Mouse (Mus musculus) hindlimb bud, embryonic 11.5 days (tissue): ENCODE results near the gene Notch2.

Experiments used
- DNase-seq: peaks from one replicate; pipeline ENCODE4 v3.0.0-alpha.2; 2012; ENCODE audit warnings: low read depth, low spot score; ENCODE audit errors: extremely low spot score

Notch2 gene

DNA sequence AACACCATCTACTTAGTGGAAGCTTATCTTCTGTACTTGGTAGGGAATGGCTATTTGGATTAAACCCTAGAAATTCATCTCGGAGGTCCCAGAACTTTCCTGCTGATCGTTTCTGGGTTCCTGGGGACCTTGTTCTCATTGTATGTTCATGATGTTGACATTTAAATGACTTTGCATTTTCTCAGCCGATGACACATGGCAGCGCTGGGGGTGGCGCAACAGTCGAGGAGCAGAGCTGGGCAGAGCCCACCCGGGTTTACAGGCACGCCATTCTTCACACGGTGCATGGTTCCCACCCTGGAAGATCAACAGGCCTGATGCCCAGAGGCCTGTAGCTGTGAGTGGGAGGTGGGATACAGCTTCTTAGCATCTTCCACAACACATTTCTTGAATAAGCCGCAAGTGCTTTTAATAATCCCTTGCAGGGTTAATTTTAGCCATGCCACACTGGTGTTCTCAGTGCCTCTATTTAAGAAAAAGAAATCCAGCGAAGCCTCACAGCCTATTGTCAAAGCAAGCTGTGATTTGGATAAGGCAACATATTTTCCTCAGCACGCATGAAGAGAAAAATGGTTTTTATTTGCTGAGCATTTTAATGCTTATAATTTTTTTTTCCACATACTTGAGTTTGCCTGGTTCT is 54.6 kb downstream of the Notch2 start:
- no peak for DNase-seq

DNA sequence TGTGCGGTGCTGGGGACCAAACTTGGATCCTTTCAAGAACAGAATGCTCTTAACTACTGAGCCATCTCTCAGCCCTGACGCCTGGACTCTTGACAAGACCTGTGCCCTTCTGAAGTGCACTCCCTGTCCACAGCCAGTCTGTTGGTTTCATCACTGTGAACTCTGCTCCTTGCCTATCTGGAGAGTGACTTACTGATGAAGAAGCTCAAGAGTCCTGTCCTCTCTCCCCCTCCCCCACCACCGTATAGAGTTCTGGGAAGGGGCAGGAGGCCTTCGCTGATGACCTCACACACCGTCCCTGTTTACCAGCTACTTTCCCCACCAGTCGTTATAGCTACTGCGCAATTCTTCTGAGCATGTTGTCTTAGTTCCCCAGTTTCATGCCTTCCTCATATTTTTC is 55.8 kb downstream of the Notch2 start:
- DNase-seq, result no peak

DNA sequence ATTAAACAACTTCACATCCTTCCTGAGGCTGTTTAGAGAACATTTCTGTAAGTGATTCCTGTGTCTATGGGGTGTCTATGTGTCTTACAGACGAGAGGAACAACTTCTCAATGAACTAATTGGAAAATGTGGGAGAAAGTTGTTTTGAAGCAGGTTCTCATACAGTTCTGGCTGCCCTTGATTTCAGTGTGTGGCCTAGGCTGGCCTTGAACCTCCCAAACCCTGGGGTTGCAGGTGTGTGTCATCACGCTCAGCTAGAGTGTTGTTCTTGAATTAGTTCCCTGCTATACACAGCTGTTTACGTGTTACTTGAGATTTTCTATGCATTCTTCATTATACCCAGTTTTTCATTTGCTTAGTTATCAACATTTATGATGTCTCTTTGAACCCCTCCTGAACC is 56.5 kb downstream of the Notch2 start:
- no peak for DNase-seq

DNA sequence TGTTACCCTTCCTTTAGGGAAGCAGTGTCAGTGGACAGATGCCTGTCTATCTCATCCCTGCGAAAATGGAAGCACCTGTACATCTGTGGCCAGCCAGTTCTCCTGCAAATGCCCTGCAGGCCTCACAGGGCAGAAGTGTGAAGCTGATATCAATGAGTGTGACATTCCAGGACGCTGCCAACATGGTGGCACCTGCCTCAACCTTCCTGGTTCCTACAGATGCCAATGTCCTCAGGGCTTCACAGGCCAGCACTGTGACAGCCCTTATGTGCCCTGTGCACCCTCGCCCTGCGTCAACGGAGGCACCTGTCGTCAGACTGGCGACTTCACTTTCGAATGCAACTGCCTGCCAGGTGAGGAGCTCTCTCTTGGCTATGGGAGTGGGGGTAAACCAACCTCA is 59.2 kb downstream of the Notch2 start:
- DNase-seq, result no peak

DNA sequence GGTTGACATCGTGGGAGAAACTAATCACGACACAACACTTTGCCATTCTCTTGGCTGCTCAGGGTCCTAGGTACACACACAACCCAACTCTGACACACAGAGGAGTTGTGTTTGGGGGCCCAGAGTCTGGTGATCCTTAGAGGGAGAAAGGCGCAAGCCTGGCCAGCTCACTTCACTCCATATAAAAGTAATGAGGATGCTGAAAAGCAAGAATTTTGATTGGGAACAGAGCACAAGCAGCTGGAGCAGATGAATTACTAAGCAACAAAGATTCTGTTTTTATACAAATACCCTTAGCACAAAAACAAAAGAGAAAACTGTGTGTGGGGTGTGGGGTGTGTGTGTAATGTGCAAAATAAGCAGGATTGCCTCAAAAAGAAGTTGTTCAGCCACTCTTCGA is 60.2 kb downstream of the Notch2 start:
- no peak for DNase-seq

DNA sequence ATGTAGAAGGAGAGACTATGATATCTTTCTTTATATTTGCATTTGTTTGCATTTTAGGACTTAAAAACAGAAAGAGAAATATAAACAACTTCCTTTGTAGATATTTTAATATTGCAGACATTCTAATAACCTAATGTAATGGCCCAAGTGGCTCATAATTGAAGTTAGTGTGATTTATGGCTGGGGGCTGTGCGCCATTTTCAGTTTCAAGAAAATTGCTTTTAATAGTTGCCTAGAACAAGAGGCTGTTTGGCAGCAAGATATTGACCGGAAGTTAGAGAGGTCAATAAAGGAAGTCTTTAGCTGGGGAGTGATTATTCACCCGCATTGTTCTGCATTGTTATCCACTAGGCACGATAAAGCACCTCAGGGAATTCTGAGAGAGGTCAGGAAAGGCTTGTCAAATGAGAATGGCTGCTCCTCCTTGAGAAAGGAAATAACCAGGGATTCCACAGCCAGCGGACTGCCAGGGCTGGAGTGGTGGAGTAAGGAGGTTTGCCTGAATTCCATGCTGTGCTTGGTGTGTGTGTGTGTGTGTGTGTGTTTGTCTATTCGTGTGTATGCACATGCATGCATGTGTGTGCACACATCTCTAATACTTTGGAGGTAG is 61.4 kb downstream of the Notch2 start:
- no peak for DNase-seq

DNA sequence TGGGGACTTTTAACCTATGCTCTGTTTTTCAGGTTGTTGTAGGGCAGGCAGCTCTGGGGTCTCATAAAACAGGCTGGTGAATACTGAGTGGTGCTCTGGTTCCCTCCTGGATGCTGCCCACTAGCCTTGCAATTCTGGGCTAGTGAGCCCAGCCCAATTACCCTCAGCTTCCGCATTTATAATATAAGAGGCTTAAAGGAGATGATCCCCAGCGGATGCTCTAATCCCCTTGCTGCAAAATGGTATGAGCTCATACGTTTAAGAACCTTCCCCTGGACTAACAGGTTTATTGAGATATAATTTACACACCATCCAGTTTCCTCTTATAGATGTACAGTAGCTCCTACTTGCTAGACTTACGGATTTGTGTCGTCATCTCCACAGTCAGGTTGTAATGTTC is 64.5 kb downstream of the Notch2 start:
- DNase-seq, result no peak

DNA sequence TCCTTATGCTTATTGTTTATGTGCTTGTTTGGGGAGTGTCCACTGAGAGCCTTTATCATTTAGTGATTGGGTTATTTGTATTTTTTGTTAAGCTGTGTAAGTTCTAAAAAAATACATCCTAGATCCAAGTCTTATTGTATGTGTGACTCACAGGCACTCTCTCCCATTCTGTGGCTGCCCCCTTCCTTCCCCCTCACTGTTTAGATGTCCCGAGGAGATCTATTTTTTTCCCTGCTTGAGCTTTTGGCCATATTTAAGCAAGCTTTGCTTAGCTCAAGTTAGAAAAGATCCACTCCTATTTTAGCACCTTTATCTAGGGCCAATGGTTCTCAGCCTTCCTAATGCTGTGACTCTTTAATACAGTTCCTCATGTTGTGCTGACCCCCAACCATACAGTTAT is 65.5 kb downstream of the Notch2 start:
- DNase-seq, result no peak

DNA sequence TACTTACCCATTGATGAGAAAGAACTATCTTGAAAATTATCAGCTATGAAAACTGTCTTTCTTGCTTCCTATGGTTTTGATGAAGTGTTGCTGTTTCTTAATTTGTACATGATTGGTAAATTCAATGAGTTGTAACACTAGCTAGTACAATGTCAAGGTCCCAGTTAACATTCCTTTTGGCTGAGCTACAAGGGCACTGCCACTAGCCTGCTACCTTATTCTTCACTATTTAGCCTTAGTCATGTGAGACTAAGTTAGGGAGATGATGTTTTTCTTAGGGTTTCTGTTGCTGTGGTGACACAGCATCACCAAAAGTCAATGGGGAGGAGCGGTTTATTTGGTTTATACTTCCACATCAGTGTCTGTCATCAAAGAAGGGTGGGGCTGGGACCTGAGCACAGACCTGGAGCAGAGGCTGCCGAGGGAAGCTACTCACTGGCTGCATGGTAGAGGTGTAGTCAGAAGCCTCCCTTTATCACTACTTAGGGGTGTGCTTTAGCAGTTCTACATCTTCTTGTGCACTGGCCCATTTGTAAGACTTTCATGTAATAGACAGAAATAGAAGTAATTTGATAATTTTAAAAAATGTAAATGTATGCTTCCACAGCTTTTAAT is 66.4 kb downstream of the Notch2 start:
- no peak for DNase-seq

DNA sequence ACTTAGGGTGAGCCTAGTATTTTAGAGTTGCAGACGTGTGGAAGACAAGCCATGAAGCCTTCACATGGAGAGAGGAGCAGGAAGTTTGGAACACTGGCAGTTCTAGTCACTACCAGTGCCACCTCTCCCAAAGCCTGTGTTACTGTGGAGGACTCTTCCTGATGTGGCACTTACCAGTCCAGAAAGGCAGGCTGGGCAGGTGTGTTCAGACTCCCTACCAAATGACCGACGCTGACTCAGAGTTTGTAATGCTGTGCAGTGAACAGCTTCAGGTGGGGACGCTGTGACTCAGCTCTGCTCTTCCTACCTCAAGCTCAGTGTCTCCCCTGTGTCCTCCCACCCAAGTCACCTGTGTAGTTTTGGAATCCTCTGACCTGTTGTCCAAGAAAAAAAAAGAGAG is 67.3 kb downstream of the Notch2 start:
- DNase-seq, result no peak

DNA sequence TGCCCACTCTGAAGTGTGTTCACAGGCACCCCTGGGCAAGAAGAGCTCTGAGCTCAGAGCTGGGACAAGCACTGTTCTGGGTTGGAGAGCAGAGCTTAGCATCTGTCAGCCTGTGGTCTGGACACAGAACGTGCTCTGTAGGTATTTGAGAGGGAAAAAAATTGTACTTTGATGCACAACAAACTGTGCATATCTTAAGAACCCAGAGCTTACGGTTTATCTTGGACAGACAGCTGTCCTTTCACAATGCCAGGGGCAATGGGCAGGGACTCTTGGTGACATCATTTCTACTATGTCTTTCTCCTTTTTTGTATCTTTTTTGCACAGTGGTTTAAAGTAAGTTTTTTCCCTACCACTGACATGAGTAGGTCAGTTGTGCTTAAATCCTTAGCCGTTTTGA is 68.9 kb downstream of the Notch2 start:
- no peak for DNase-seq

DNA sequence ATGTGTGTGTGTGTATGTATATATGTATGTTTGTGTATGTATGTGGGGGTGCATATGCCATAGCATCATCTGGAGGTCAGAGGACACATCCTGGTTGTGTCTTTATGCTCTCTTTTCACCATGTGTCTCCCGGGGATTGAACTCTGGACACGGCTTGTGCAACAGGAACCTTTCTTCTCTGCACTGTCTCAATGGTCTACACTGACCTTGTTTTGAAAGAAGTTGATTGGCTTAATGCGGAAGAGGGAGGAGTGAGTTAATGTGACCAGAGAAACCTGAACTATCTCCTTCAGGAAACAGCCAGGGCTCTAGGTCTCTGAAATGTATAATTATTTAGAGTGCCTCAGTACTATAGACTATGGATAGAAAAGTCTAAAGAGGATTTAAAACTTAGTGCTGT is 69.6 kb downstream of the Notch2 start:
- no peak for DNase-seq

DNA sequence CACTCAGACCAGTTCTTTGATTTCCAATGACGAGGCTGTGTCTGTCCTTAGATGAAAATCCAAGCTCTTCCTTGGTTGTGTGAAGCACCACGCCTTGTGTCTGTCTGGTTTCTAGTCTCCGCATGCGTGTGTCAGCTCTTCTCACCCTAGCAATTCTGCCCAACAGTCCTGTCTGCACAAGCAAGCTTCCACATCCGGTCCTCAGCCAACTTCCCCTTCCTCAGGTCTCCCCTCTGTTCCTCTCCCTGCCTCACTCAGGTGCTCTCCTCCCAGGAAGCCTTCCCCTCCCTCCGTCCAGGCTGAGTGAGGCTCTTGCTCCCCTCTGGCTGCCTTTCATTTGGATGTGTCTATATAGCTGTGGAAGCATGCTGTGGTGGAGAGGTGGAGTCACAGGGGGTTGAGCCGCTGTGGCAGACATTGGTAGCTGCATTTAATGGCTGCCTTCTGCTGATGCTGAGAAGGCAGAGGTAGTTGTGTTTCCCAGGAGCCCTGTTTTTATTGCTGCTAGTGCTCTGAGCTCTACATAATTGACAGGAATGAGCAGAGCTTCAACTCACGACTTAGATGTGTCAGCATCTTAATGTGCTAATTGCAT is 70.8 kb downstream of the Notch2 start:
- no peak for DNase-seq

DNA sequence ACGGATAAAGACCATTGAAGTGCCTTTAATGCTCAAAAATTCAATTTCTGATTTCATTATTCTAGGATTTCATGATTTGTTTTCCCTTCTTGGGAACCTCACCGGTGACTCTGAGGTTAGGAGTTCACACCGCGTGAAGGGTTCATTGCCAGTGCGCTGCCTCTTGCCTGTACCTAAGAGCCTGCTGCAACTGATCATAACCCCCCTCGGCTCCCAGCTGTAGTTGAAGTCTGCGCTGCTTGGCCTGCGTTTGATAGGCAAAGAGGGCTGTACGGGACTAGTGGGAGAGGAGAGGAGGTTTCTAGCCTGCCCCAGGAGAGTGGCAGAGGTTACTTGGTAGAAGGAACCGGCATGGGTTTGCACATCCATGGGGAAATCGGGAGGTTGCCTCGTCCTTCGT is 71.5 kb downstream of the Notch2 start:
- DNase-seq, result no peak

DNA sequence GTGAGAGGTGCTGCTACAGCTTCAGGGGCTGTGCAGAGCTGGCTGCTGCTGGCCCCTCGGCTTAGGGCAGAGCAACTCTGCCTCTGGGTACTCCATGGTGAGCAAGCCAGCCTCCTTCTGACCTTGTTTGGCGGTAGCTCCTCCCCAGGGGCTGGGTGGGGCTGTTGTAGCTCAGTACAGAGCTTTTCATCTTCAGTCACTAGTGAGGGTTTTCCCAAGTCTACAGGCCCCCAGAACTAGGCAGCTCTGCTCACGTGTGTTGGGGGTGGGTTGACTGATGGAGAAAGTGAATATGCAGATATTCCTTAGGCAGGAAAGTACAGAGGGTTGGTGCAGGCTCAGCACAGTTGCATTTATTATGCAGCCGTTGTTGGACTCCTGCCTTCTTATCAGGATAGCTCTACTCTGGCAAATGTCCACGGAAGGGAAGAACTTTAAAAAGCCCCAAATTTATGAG is 72.5 kb downstream of the Notch2 start:
- no peak for DNase-seq

DNA sequence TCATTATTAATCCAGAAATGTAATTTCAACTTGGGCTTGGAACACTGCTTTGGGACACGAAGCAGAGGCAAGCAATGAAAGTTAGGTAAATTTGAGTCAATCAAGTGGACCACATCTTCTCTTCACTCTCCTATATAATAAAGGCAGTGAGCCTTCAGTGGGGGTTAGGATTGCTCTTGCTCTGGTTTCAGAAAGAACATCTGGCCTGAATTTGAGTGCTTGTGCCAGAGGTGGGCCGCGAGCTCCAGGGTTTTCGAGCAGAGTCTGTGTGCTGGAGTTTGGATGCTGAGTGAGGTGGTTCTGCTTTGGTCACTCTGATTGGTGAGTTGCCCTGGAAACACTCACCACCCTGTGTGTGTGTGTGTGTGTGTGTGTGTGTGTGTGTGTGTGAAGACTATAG is 73.1 kb downstream of the Notch2 start:
- DNase-seq, result no peak

DNA sequence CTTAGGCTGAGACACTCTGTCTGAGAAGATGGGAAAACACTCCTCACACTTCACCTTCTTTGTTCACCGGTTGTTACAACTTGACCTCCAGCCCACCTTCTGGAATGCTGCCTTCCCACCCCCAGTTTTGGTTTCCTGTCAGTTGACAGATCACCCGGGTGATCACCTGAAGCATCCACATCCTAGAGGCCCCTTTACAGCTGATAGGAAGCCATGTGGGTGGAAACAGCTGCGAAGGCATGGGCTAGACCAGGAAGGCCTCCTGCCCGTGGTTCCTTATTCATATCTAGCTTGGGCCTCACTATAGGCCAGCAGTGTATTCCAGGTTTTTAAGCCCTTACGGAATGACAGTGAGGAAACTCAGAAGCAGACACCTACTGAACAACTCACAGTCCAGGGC is 73.5 kb downstream of the Notch2 start:
- no peak for DNase-seq

DNA sequence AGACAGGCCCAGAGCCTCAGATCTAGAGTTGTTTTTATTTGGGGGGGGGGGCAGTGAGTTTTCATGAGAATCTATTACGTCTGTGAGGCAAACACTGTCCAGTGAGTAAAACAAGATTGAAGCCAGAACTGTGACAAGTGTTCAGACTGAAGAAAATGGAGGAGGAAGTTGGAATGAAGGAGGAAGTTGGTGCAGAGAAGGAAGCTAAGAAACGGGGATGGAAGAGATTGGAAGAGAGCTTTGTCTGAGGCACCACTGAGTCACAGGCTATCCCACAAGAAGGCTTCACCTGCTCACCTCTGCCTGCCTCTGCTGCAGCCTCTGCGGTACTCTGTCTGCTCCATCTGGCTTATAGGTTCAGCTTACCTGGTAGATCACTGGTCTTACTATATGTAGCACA is 74.2 kb downstream of the Notch2 start:
- DNase-seq, result no peak

DNA sequence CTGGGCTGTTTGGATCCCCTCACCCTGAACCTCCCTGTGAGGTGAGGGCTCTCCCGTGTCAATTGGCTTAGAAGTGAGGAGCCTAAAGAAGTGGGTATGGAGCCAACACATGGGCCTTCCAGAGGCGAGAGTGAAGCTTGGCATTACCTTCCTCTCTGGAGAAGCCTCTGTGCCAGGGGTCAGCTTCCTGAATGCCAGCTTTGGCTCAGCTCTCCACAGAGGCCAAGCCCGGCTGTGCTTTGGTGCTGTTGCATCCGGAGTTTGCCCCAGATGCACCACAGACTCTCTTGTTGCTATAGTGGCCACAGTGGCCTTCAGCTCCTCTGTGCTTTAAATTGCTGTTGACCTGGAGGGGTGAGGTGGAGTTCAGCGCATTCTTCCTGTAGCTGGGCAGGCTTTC is 76.4 kb downstream of the Notch2 start:
- no peak for DNase-seq

DNA sequence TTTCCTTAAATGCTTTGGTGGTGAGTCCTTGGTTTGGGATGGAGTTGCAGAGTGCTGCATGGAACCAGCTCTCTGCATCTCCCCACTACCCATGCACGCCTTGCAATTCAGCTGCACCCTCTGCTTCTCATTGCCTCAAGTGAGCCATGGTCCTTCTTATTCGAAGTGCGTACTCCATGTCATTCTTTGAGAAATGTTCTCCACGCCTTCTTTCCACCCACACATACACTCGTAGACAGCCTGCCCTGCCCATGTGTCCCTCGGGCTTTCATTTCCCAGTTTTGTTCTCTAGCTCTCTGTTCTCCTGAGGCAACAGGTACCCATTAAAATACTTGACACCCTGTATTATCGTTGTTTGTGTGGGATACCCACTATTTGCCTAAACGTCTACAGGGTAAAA is 76.8 kb downstream of the Notch2 start:
- no peak for DNase-seq

DNA sequence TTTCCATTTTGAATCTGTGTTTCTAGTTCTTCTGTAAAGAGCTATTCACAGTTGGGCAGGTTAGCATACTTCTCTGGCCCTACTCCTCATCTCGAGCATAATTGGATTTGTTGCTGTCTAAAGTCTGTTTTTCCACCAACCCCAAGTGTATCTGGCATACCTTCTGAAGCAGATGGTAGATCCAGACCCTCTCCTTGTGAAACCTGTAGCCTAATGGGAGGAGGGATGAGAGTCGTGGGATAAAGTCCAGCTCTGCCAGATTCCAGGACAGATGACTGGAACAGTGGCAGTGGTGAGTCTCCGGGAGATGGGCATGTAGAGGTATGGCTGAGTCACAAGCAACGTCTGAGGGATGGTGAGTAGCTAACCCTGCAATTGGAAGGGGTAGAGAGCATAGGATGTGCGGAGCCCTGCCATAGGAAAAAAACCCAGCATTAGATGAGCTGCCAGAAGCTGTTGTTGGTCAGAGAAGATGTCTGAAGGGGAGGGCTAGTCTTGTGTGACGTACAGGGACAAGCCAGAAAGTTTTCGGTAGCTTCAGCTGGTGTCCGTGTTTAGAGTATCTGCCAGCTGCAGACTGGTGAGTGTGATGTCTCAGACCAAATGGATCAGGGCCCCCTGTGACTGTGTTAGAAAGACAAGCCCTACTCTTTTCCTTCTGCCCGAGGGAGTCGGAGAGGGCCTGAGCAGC is 79.5 kb downstream of the Notch2 start:
- no peak for DNase-seq

DNA sequence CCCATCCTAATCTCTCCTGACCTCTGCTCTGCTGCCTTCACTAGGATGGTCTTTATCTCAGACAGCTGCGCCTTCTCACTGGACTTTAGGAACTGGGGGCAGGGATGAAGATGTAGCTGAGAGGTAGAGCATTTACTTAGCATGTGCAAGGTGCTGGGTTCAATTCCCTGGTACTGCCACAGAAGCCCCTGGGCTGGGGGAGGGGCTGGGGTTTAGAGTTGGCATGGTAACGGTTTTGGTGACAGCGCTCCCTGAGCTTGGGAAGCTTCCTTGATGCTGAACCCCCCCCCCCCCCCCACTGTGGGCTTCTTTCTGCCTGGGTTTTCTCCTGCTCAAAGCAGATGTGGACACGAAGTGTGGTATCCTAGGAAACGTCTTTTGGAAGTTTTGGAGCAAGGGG is 80.6 kb downstream of the Notch2 start:
- no peak for DNase-seq
